Mouse (Mus musculus): ENCODE results near the gene Golga1. TPM values are rescaled to one million over a fixed set of nuclear protein-coding genes. Genes with fewer than 3 reads are reported as not detected.

The Golga1 gene
- polyA plus RNA-seq (2012) = 1.5 and 1.6 TPM in 2 replicates

GRCm38 (mm10) chr2:39065400-39065987 is at the start of gene Golga1:
TSS of gene Golga1 (minus strand) at chr2:39065541.
- TF ChIP-seq GATA1 (IDR thresholded peaks at IDR 0.05; ENCODE audit: low read length) = no peak

- no peak for TF ChIP-seq GATA1 (IDR thresholded peaks at IDR 0.05; ENCODE audit: low read length)
These were observed 48.8 kb upstream of the Golga1 start for GRCm38 (mm10) chr2:39114093-39114492.

GRCm38 (mm10) chr2:39110514-39110913 is 45.2 kb upstream of the Golga1 start:
- TF ChIP-seq GATA1 (IDR thresholded peaks at IDR 0.05; ENCODE audit: low read length) = no peak

GRCm38 (mm10) chr2:39097993-39098392 is 32.7 kb upstream of the Golga1 start:
- TF ChIP-seq GATA1 (IDR thresholded peaks at IDR 0.05; ENCODE audit: low read length) = no peak

DNA sequence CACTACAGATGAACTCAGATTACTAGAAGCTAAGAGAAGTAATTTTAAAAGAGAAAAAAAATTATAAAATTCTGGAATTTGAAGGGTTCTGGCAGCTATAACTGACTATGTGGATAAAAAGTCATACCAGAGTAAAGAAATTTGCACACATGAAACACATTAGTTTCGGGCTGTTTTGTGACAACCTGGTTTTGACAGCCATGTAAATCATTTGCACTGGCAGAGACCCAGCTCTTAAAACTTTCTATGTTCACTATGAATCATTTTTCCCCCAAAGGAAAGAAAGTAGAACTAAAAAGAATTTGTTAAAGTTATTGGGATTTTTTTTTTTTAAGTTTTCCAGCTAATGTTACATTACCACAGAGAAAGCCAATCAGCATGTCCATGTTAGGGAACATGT is 26.6 kb upstream of the Golga1 start:
- TF ChIP-seq GATA1 (IDR thresholded peaks at IDR 0.05; ENCODE audit: low read length) = no peak

- no peak for TF ChIP-seq GATA1 (IDR thresholded peaks at IDR 0.05; ENCODE audit: low read length)
These were observed 17.4 kb upstream of the Golga1 start for GRCm38 (mm10) chr2:39082706-39083105.

DNA sequence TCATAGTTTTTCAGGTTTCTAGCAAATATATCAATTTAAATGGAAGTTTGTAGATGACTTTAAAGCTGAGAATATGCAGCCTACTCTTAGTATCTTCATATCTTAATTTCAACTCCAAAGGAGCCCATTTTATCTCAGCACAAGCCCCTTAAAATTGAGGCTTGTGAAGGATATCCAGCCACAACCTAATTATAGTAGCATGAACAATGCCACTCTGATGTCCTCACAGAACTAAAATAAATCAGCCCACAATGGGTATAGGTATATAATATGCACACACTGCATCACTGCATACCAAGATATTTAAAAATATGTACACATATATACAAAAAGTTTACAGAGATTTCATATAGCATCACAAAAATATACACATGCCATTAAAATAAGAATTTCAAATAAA is 5.3 kb upstream of the Golga1 start:
- TF ChIP-seq GATA1 (IDR thresholded peaks at IDR 0.05; ENCODE audit: low read length) = no peak

DNA sequence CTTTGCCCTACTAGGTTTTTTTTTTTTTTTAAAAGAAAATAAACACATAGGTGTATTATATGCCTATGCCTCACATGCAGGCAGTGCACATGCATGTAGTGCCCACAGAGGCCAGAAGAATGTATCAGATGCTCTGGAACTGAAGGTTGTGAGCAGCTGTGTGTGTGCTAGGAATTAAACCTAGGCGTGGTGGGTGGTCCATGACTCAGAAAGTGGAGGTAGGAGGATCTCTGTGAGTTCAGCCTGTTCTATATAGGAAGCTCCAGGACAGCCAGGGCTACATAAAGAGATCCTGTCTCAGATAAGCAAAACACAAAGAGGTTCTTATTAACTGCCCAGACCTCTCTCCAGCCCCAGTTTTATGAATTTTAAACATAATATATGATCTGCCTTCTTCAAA is 3.8 kb upstream of the Golga1 start:
- no peak for TF ChIP-seq GATA1 (IDR thresholded peaks at IDR 0.05; ENCODE audit: low read length)

GRCm38 (mm10) chr2:39064687-39065399 is 498 bp downstream of the Golga1 start:
- TF ChIP-seq GATA1 (IDR thresholded peaks at IDR 0.05; ENCODE audit: low read length) = no peak

- no peak for TF ChIP-seq GATA1 (IDR thresholded peaks at IDR 0.05; ENCODE audit: low read length)
These were observed 16.8 kb downstream of the Golga1 start for GRCm38 (mm10) chr2:39048515-39048914.

DNA sequence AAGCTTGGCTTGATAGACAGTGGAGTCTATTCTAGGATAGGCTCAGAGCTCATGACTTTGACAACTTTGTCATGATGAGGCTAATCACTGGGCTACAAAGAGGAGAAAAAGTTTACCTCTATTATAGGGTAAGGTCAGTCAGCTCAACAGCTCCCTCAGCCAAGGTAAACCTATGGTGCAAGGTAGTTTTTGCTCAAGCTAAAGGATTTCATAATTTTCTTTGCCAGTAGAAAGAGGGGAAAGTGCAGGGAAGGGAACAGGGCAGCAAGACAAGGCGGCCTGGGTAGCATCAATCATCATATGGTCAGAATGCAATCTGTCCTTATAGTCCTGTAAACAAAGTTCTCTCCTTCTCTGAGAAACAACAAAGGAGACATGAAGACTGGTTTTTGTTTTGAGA is 25.1 kb downstream of the Golga1 start:
- no peak for TF ChIP-seq GATA1 (IDR thresholded peaks at IDR 0.05; ENCODE audit: low read length)

GRCm38 (mm10) chr2:39031611-39032010 is 33.7 kb downstream of the Golga1 start:
- TF ChIP-seq GATA1 (IDR thresholded peaks at IDR 0.05; ENCODE audit: low read length) = no peak

DNA sequence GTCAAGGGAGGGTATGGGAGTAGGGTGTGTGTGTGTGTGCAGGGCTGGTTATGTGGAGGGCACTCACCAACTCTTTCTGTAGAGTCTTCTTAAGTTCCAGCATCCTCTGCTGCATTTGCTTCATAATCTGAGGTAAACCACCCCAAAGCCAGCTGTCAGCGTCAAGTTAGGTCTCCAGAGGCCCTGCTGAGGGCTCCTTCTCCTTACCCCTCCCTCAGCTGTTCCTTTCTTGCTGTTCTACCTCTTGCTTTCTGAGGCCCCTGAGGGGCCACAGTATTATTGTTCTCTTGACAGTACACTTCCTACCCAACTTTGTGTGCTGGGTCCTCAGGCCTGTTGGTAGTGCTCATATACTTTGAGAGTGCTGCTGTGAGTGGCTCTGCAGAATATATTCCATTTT is 45.3 kb downstream of the Golga1 start:
- no peak for TF ChIP-seq GATA1 (IDR thresholded peaks at IDR 0.05; ENCODE audit: low read length)

- TF ChIP-seq GATA1 (IDR thresholded peaks at IDR 0.05; ENCODE audit: low read length) = no peak
These were observed 48.8 kb downstream of the Golga1 start for GRCm38 (mm10) chr2:39016581-39016980.

- no peak for TF ChIP-seq GATA1 (IDR thresholded peaks at IDR 0.05; ENCODE audit: low read length)
These were observed 52.5 kb downstream of the Golga1 start for GRCm38 (mm10) chr2:39012768-39013279.

GRCm38 (mm10) chr2:39011971-39012370 is 53.4 kb downstream of the Golga1 start:
- no peak for TF ChIP-seq GATA1 (IDR thresholded peaks at IDR 0.05; ENCODE audit: low read length)

DNA sequence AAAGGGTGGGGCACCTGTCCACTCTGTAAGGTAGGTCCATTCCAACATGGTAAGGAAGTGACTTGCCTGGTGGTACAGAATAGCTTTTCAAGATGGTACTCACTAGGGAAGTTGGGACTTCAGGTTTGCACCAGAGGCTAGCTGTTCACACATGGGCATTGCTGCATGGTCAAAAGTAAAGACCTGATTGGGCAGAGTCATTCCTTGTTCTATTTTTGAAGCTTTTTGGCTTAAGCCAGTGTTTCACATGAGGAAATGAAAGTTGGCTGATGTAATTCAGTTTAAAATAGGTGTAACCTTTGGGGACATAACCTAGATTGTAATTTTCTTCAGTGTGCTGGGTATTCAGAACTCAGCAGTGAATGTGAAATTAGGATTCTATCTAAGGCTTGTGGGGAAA is 54.1 kb downstream of the Golga1 start:
- TF ChIP-seq GATA1 (IDR thresholded peaks at IDR 0.05; ENCODE audit: low read length) = no peak
